Mouse (Mus musculus): ENCODE measurements at regions not wholly inside any gene's neighbourhood (a gene's known extent, or its start where the extent isn't known, plus 50 kb on each side); places are given as distances from the start of the nearest gene placed in this dataset.

- no peak for DNase-seq
These were observed 263.5 kb downstream of the Tecrl start for GRCm38 (mm10) chr5:83091483-83091882.

GRCm38 (mm10) chr5:83054819-83055218, 300.2 kb downstream of the Tecrl start:
- DNase-seq = no peak

GRCm38 (mm10) chr5:83047214-83047613, 307.8 kb downstream of the Tecrl start:
- DNase-seq = no peak

GRCm38 (mm10) chr5:83029703-83030102, 325.3 kb downstream of the Tecrl start:
- DNase-seq = no peak

- DNase-seq = no peak
These were observed 349.0 kb downstream of the Tecrl start for GRCm38 (mm10) chr5:83006038-83006437.

GRCm38 (mm10) chr5:82989056-82989455, 365.9 kb downstream of the Tecrl start:
- no peak for DNase-seq

- DNase-seq = no peak
These were observed 385.7 kb downstream of the Tecrl start for GRCm38 (mm10) chr5:82969315-82969714.

GRCm38 (mm10) chr5:82966824-82967223, 388.2 kb downstream of the Tecrl start:
- no peak for DNase-seq

GRCm38 (mm10) chr5:82966180-82966579, 388.8 kb downstream of the Tecrl start:
- peak; percentile 10 for DNase-seq

- no peak for DNase-seq
These were observed 390.5 kb downstream of the Tecrl start for GRCm38 (mm10) chr5:82964513-82964912.

- DNase-seq = no peak
These were observed 399.0 kb downstream of the Tecrl start for GRCm38 (mm10) chr5:82956012-82956411.

GRCm38 (mm10) chr5:82947060-82947459, 407.9 kb downstream of the Tecrl start:
- DNase-seq = no peak

GRCm38 (mm10) chr5:82939786-82940185, 415.2 kb downstream of the Tecrl start:
- DNase-seq = no peak

GRCm38 (mm10) chr5:82899347-82899746, 455.6 kb downstream of the Tecrl start:
- DNase-seq = no peak

- no peak for DNase-seq
These were observed 456.1 kb downstream of the Tecrl start for GRCm38 (mm10) chr5:82898912-82899311.

GRCm38 (mm10) chr5:82898389-82898788, 456.6 kb downstream of the Tecrl start:
- no peak for DNase-seq

GRCm38 (mm10) chr5:82869264-82869663, 485.7 kb downstream of the Tecrl start:
- DNase-seq = no peak

- no peak for DNase-seq
These were observed 490.6 kb downstream of the Tecrl start for GRCm38 (mm10) chr5:82864347-82864746.

GRCm38 (mm10) chr5:82825327-82825726, 529.7 kb downstream of the Tecrl start:
- no peak for DNase-seq

- DNase-seq = no peak
These were observed 561.8 kb downstream of the Tecrl start for GRCm38 (mm10) chr5:82793197-82793596.

Small RNA genes in the stretch of these regions (microRNA-seq; reads per million reads assigned to microRNA genes)
- gene Mir1187 = 0 reads per million in 2 experiments

Measured in gastrocnemius, postnatal 10 days (tissue).